Mouse (Mus musculus) heart, postnatal 36 days (tissue): Measurements from ENCODE around the gene Gm5475. TPM values are rescaled to one million over a fixed set of nuclear protein-coding genes. Genes with fewer than 3 reads are reported as not detected.

Source experiments
- DNase-seq, 2 experiments: peaks; one replicate each; pipeline ENCODE4 v3.0.0; 2021 to 2022
- intact Hi-C: fragments of 180-260 bp; cut with DNase I; formaldehyde crosslinking; loops from one replicate; pipeline ENCODE4 v1.15.1; 2025
- total RNA-seq, 2 experiments: library from RNA; stranded (reverse); gene quantifications; 2 replicates each; pipeline ENCODE4 v1.2.3; 2021

Gm5475 gene
- total RNA-seq, 2 experiments from 2014 or later: not detected

DNA sequence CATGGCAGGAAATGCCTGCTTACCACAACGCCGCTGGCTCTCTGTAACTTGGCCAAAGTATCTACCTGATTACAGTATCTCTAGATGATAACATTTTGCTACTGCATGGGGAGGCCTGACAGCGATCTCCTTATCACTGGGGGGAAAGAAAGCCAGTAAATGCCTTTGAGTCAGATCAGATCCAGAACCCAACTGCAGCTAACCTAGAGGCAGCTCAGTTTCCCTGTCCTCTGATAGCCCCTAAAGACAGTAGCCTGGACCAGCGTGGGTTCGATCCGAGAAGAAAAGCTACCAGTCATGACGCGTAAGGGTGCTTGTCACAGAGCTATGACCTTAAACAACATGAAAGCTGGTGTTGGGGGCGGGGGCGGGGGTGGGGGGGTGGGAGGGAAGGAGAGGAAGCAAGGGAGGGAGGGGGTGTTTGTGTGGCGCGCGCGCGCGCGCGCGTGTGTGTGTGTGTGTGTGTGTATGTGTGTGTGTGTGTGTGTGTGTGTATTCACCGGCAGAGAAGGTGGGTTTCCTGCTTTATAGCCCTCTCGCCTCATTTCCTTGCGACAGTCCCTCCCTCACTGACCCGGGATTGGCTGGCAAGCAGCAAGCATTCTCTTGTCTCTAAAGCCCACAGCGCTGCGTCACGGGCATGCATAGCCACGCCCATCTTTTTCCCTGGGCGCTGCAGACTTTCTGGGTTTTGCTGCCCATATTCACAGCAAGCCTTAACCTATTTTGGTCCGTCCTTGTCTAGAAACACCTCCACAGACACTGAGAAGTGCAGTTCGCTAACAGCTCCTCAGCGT, 21.4 kb downstream of the Gm5475 start:
- DNase-seq: peak; percentile 77
- intact Hi-C loops: no loop called here

DNA sequence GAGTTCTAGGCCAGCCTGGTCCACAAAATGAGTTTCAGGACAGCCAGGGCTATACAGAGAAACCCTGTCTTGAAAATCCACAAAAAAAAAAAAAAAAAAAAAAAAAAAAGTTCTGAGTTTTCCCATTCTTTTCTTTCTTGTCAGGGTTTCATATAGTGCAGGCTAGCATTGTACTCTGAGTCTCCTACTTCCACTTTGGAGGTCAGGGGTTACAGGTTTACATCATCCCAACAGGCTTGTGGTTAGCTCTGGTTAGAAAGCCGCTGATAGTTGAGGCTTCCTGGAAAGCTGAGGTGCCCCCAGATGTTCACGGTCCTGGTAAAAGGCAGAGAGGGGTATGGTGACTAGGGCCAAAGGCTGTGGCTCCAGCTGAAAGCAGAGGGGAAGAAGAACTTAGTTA, 24.9 kb downstream of the Gm5475 start:
- intact Hi-C loops: no loop called here
- DNase-seq: no peak

DNA sequence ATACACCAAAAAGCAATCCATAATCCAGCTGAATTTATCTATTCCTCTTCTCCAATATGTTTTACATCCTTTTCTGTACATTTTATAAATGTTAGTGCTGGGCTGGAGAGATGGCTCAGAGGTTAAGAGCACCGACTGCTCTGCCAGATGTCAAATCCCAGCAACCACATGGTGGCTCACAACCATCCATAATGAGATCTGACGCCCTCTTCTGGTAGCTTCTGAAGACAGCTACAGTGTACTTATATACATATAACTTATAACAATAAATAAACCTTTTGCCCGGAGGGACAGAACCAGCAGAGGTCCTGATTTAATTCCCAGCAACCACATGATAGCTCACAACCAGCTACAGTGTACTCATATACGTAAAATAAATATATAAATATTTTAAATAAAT, 26.6 kb downstream of the Gm5475 start:
- no peak for DNase-seq
- intact Hi-C loops: no loop called here

DNA sequence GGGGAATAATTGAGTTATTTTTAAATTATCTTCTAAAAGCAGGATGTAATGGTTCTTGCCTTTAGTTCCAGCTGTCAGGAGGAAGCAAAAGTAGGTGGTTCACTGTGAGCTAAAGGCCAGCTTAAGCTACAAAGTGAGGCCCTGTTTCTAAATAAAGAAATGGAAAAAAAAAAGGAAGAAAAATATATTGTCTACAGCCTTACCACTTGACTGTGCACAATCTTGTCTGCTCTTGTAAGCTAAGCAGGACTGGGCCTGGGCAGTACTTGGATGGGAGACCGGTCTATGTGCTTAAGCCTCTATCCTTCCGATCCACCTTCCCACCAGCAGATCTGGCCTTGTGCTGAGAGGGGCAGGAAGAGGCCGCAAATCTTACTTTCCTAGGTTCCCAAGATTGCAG, 27.5 kb downstream of the Gm5475 start:
- no peak for DNase-seq
- intact Hi-C loops: no loop called here

DNA sequence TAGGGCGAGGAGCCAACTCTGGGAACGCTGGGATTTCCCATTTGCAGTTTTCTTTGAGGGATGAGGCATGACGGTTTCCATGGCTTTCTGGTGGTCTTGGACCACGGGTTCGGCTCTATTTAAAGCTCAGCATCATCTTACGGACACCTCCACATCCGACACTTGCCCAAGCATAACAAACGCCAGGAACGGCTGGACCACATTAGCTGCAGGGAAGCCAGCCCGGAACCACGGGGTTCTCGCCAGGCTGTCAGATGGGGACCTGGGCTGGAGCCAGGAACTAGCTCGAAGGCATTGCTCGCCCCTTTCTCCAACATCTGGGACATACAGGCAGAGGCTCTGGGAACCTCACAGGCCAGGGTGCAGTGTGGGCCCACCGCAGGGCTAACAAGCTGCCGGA, 29.3 kb downstream of the Gm5475 start:
- peak; percentile 57 to 62 for DNase-seq
- intact Hi-C loops: loop anchor here (10.0 kb wide), 1 partner anchor 1936 kb away; no protein-coding TSS in a partner anchor

DNA sequence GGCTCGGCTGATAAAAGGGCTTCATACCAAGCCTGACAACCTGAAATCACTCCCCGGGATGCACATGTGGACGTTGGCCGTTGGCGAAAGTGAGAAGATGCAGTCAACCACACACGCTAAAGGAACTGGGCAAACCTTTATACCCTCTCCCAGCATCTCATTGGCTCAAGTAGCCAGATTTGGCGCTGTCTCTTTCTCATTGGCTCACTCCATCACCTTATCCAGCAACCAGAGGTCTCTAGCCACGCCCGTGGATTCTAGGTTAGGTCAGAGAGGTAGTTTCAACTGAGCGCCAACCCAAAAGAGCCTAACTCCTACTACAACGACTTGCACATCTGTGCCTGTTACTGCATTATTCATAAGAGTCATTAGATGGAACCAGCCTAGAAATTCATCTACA, 30.5 kb downstream of the Gm5475 start:
- no peak for DNase-seq
- intact Hi-C loops: loop anchor here (10.0 kb wide), 1 partner anchor 1938 kb away; no protein-coding TSS in a partner anchor

DNA sequence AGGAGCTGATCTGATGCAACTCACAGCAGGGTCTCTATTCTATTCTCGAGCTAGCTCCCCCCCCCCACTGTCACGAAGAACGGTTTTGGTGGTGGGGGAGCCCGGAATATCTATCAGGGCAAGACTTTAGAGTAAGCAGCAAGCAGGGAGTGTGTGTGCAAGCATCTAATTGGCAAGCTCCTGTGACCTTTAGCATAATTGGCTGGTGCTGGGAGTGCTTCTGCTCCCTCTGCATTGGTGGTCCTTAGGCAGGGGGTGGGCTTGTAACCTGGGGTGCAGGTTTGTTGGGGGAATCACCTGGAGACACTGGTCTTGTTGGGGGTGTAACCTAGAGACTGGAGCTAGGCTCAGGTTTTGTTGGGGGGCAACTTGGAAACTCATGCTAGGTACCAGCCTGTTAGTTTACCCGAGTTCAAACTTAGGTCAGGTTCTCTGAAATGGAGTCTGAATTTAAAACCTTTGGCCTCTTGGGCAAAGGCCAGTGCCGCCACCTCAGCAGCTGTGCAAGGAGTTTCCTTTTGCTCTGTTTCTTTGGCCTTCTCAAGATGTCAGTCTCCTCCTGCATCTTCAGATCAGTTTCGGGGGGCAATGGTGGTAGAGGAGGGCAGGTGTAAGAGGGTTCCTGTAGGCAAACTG, 34.5 kb downstream of the Gm5475 start:
- no peak for DNase-seq
- intact Hi-C loops: loop anchor here (2.0 to 10.0 kb wide), 4 partner anchors 80 to 1942 kb away; no protein-coding TSS in a partner anchor

DNA sequence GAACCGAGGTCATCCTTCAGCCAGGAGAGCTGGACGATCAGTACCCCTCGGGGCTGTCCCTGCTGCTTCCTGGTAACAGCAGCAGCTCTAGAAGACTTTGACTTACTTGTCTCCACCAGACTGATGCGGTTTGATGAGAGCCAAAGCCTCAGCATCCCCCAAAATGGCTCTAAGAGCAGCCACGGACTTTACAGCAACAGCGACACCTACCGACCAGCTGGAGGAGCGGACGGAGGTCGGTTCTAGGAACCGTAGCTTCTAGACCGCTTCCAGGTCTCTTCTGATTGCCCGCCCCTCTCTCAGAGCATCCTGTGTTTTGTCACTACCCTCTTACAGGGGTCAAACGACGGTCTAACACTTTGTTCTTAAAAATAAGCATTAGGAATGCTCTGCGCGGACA, 35.4 kb downstream of the Gm5475 start:
- intact Hi-C loops: loop anchor here (2.0 to 10.0 kb wide), 4 partner anchors 81 to 1943 kb away; no protein-coding TSS in a partner anchor
- DNase-seq: peak; percentile 73 to 82

DNA sequence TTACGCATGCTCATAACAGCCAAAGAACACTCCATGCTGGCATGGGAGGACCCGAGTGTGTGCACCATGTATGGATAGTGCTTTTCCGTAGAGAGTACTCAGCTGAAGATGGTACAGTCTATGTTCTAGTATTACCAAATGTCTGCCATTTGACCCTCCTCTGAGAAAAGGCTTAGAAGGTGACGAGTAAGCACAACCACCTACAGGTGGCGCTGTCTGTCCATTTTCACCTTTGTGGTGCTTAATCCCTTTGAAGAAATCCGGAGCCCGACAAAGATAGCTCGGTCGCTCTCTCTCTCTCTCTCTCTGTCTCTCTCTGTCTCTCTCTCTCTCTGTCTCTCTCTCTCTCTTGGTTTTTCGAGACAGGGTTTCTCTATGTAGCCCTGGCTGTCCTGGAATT, 36.1 kb downstream of the Gm5475 start:
- intact Hi-C loops: loop anchor here (5.0 to 10.0 kb wide), 3 partner anchors 196 to 1943 kb away; no protein-coding TSS in a partner anchor
- DNase-seq: peak; percentile 53 to 68

DNA sequence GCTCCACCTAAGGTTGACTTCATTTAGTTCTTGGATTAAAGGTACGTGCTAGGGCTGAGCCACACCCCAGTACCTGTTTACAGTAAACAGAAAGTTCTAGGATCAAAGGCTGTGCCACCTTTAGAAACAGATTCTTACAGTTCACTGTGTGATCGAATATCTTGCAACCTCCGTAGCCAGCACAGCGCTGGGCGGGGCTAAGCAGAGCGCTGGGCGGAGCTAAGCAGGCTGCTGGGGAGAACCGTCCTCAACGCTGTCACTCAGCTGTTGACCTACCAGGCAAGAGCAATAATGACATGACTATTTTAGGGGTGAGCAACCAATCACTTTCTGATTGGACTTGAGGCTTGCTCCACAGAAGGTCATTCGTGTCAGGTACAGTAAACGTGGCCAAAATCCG, 39.0 kb downstream of the Gm5475 start:
- DNase-seq: peak in 1 of 2 experiments; percentile 20
- intact Hi-C loops: no loop called here

DNA sequence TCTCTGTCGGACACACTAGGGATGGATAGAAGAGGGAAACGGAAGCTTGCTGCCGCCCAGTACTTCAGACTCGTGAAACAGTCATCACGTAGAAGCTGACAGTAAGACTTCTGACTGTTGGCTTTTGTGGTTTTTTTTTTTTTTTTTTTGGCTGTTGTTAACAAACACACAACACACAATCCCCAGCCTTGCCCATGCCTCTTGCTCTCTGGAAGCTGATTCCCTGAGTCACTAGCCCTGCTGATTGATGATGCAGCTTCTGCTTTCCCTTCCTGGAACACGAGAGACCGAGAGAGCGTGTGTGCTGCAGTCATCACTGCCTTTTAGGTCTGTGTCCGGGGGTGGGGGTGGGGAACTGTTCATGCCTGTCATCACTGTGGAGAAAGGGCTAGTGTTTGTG, 39.7 kb downstream of the Gm5475 start:
- intact Hi-C loops: no loop called here

DNA sequence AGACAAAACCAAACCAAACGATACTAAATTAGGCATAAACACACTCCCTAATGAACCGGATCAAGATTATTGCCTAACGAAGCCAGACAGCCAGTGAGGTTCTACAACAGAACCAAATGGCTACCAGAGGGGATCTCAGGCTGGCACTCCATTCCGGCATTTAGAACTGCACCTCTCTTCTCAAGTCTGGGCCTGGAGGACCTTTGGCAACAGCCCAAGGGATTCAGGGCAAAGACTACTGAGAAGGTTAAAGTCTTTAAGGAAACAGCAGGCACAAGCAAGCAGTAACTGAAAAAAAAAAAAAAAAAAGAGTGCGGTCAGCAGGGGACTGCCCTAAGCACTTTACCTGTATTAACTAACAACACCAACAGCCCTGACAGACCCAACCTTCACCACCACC, 40.1 kb downstream of the Gm5475 start:
- intact Hi-C loops: no loop called here
- no peak for DNase-seq

More for the DNA sequence above, 39.7 kb downstream of the Gm5475 start:
- no peak for DNase-seq

DNA sequence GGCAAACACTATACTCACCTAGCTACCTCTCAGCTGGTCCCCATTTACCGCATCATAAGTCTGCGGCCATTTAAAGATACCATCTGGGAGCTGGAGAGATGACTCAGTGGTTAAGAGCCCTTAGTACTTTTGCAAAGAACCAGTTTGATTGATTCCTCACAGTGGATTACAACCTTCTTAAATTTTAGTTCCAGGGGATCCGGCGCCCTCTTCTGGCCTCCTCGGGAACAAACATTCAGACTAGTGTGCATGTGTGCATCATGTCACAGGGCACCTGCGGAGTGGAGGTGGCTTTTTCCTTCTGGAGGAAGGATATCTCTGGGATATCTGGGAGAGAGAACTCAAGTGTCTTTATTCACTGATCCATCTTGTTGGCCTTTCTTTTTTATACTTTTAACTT, 41.8 kb downstream of the Gm5475 start:
- DNase-seq: peak; percentile 53 to 70
- intact Hi-C loops: no loop called here

DNA sequence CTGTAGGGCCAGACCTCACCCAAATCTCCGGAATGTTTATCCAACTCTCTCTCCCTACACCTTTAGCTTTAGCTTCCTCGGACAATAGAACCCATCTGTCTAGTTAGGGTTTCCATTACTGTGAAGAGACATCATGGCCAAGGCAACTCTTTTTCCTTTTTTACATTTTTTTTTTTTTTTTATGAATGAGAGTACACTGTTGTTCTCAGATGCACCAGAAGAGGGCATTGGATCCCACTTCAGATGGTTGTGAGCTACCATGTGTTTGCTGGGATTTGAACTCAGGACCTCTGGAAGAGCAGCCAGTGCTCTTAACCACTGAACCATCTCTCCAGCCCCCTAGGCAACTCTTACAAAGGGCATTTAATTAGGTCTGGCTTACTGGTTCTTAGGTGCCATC, 43.5 kb downstream of the Gm5475 start:
- intact Hi-C loops: loop anchor here (5.0 kb wide), 1 partner anchor 147 kb away; no protein-coding TSS in a partner anchor
- no peak for DNase-seq

DNA sequence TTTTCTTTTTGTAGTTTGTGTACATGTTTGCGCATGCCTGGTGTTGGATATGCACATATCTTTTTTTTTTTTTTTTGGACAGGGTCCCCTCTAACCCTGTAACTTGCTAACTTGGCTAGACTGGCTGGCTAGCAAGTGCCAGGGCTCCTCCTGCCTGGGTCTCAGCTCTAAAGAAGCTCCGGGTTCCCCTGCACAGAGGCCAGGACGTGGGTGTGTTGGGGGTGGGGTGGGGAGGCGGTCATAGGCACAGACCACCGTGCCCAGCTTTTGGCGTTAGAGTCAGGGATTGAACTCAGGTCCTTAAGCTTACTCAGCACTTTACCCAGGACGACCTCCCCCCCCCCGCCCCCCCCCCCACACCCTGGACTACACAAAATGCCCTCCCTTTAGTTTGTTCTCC, 45.8 kb downstream of the Gm5475 start:
- intact Hi-C loops: loop anchor here (1.0 to 5.0 kb wide), 3 partner anchors 27 to 215 kb away; partner anchors contain the start of gene Csrnp2

DNA sequence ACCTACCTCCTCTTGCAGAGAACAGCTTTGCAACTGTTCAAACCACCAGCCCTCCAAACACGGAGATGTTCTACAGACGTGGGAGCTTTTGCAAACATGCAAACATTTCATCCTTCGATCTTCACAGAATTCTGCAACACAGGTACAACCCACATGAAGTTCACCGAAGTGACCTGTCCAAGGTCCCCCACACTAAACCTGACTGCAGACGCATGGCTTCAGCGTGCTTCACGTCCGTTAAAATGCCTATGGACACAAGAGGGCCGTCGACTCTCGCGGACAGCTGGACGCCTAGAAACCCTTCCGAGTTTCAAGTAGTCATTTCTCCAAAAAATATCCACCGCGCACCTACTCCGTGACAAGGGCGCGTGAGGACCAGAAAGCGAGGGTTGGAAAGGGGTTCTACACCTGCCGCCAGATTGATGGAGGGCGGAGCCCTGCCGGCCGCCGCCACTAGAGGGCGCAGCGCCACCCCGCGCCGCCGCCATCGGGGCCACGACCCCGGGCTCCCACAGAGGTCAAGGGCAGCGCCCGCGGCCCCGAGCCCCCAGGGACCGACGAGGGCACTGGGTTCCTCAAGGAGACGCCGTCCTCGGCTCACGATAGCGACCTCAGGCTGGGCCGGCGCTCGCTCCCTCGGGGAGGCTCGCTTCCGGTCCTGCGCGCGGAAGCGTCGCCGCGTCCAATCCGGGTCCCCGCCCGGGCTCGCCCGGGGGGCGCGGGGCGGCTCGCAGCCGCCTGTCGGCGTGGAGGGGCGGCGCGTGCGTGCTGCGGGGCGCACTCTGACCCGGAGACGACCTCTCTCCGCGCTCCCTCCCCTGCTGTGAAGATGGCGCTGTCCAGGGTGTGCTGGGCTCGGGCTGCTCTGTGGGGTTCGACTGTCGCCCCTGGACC, 46.6 kb downstream of the Gm5475 start, which contains the start of gene Letmd1:
Gene Letmd1, plus strand, starts transcription at position 729 of the 894 bp plus-strand sequence.
- DNase-seq: peak; percentile 85 to 91
- intact Hi-C loops: loop anchor here (1.0 to 5.0 kb wide), 3 partner anchors 26 to 214 kb away; partner anchors contain the start of gene Csrnp2

More for the DNA sequence above, 45.8 kb downstream of the Gm5475 start:
- DNase-seq: no peak

DNA sequence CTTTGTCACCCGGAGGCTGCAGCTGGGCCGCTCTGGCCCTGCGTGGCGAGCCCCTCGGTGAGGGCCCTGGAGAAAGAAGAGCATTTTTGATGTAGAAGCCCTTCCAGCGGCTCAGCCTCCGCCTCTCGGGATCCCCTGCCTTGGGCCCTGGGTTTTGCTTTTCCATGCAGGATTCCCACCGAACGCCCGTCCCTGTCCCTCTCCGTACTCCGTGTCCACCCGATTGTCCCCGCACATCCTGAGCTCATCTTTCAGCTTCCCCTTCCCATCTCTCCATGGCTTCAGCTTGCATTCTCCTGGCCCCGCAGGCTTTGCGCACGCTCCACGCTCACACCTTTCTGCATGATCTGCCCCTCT, 47.2 kb downstream of the Gm5475 start:
- intact Hi-C loops: loop anchor here (2.0 to 5.0 kb wide), 2 partner anchors 26 to 143 kb away; partner anchors contain the start of gene Csrnp2
- no peak for DNase-seq

DNA sequence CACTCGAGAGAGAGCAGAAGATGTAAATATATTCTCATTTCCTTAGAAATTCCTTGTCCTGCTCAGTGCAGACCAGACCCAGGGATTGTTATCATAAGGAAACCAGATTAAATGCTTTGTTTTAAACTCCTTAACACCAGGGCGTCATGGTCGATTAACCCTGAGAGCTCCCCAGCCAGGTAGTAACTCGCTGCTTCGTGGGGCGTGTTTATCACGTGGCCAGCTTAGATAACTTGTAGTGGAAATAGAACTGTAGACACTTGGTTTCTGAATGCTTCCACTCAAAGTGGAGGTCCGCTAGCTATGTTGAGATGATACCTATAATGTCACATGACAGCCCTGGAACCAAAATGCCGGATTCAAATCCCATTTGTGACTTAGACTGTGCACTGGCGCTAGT, 48.1 kb downstream of the Gm5475 start:
- DNase-seq: no peak
- intact Hi-C loops: no loop called here

DNA sequence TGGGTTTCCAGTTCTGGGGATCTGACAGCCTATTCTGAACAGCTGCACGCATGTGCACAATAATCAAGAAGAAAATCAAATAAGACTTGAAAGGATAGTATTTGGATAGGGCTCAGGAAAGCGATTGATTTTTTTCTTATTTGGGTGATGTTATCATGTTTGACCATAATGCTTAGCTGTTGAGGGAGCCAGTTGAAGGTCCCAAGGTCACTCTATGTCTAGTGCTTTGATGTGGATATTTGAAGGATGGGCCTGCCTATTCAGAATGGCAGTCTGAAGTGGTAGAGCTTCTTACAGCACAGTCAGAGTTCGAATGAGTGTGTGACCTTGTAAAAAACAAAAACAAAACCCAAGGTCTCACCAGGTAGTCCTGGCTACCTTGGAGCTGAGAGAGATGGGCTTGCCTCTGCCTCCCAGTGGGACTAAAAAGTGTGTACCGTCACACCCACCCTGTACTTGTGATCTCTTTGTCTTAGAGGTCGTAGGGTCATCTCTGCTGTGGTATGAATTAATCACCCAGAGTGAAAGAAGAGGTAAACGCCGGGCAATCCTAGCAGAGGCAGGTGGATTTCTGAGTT, 52.1 kb downstream of the Gm5475 start:
- intact Hi-C loops: no loop called here

More for the DNA sequence above, 52.1 kb downstream of the Gm5475 start:
- no peak for DNase-seq
